Mouse (Mus musculus) c-Kit-positive CD71-negative TER-119-negative erythroid progenitor cells, embryonic 14.5 days (primary cell): ENCODE results near the gene Zfp948.

Experiments used
- DNase-seq: peaks from one replicate; pipeline ENCODE4 v3.0.0-alpha.2; 2013; ENCODE audit warnings: low read depth

Zfp948 gene

GRCm38 (mm10) chr17:21566728-21567349, at the start of gene Zfp948:
TSS of gene Zfp948 (plus strand) at chr17:21567008.
- peak; percentile 36 for DNase-seq

DNA sequence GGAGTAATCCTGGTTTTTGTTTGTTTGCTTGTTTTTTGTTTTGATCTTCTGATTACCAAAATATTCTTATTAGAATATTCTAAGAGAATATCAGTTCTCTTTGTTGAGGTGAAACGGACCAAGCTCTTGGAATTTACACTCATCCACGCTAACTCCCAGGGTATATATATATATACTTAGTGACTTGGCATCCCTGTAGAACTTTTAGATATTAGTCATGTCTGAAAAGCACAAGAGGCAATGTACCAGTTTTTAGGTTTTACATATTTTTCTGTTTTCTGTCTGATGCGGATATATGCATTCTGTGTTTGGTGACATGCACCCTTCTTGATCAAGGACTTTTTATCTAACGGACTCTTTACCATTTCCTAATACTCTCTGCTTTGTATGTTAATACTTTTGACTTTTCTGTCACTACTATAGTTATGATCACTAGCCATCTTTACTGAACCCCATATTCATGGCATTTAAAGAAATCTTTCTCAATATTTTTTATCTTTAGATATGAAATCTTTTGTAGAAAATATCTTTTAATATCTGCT, 49.6 kb upstream of the Zfp948 start:
- no peak for DNase-seq

DNA sequence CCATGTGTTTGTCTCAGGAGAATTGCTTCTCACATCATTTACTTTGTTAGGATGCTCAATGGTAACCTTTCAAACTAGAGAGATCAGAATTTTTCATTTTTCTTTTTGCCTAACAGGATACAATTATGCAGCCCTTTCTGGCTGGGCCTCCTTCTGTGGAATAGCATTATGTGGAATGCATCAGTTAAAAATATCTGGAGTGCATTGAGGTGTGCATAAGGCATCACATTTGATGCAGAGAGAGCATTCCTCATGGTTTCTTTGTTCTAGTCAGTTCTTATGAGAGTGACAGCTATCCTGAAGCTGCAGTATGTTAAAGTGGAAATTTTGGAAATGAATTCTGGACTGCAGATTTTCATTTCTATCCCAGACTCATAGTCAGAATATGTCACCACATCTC, 40.5 kb upstream of the Zfp948 start:
- DNase-seq, result no peak

GRCm38 (mm10) chr17:21530645-21531330, 36.0 kb upstream of the Zfp948 start:
- no peak for DNase-seq

DNA sequence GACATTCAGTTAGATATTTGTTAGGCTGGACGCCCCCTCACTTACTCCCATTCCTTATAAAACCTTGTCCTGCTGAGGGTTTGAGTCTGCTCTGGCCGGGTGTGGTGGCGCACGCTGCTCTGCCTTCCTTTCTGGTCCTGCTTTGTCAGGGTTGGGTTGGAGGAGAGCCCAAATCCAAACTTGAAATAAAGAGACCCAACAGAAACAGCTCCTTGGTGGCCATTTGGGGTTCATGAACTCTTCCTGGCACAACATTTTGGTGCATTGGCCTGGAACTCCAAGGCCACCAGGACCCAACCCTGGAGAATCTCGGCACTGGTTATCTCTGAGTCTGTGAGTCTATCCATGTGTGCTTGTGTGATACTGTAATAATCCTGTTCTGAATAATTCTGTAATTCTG, 35.2 kb upstream of the Zfp948 start:
- no peak for DNase-seq

DNA sequence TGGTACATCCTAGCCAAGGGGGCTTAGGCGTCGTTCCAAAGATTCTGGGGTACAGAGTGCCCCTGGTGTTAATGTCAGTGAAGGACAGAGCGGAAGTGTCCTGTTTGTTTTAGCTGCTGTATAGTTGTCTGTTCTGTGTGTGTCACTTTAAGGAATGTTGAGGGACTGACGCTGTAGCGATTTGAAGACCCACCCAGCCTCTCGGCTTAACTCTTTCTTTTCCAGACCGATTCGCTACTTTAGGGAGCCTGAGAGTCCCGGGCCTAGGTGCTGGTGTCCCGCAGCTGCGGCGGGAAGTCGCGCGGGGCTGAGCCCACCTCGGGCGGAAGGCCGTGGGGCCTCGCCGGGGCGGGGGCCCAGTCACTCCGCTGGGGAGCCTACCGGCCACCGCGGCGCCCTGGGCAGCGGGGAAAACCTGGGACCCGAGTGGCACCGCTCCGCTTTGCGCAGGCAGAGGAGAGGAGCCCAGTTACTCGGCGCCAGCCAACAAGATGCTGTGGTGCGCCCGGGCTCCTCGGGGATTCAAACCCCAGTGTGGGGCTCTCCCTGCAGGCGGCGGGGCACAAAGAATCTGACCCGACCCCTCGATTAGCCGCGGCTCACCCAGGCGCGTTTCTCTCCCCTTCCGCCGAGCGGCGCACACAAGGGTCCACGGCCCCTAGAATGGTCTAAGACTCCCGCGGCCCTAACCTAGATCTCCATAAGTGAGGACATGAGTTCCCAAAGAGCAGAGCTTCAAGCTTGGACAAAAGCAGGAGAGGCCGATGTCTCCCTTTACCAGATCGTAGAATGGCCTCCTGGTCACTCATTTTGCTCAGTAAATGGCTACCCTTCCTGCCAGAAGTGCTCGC, 34.5 kb upstream of the Zfp948 start:
- peak; percentile 37 for DNase-seq

DNA sequence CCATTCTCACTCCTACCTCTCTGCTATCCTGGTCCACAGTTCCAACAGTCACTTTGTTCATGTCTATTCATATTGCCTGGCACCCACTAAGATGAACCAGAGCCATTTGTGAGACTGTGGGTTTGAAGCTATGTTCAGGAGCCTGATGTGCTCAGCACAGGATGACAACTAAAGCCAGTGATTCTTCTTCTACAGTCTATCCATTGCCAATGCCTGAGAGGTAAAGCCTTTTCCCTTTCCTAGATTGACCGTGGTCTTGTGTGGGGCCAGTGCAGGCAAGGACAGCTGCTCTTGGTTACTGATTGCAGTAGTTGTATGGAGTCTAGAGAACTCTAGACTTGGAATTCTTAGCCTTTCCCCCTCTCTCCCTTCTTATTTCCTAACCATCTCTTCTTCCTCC, 32.8 kb upstream of the Zfp948 start:
- DNase-seq, result no peak

- DNase-seq, result peak; percentile 86
Observed at GRCm38 (mm10) chr17:21534460-21535095, 32.2 kb upstream of the Zfp948 start.

DNA sequence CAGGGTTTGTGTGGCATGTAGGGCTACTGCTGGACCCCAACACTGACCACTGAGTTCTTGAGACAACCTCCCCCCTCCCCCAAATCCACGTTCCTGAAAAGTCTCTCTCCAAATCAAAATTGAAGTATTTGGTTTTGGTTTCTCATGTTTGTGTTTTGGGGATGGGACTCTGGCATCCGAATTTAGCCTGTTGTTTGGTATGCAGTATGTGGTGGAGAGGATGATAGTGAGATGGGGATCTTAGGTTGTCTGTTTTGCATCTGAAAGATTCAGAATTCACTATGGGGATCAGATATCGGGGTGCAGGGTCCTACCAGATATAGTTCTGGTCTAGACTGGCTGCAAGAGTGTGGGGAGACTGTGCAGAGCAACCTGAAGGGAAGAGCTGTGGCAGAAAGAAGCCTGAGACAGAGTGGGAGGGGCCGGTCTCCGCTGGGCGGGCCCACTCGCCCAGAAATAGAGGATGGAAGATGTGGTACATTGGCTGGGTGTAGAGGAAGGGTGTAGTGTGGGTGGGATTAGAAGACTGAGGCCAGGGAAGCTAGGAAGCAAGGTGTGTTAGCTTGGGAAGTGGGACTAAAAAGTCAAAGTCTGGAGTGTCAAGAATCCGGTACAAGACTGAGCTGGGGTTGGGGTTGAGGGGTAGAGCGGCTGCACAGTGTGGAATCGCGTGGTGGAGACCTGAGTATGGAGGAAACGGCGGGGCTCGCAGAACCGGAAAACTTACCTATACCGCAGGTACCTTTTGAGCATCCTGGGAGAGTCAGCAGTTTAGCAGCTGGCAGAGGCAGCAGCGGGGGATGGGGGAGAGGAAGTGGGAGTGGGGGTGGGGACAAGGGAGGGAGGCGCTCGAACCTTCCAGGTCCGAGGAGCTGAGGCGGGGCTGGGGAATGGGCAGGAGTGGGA, 31.5 kb upstream of the Zfp948 start, which contains the start of gene Zfp52:
TSS of gene Zfp52 (plus strand) at position 444 of the 906 bp plus-strand sequence.
- peak; percentile 50 for DNase-seq

- no peak for DNase-seq
Observed at GRCm38 (mm10) chr17:21536096-21536495, 30.7 kb upstream of the Zfp948 start.

DNA sequence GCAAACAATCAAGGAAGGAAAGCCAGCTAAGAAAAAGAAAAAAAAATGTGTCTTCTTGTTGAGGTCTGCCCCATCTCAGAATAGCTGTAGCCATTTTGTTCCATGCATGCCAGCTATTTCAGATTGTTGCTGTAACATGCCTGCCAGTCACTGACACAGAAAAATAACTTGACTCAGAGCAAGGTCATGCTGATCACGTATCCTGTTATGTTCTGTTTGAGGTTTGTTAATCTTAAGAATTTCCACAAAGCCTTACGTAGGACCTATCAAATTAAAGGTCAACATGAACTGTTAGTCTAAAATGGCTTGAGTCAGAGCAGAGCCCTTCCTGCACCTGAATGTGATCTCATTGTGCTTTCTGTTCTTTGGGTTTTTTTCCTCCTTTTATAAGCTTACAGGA, 30.1 kb upstream of the Zfp948 start:
- no peak for DNase-seq

GRCm38 (mm10) chr17:21557831-21558230, 9.0 kb upstream of the Zfp948 start:
- no peak for DNase-seq

GRCm38 (mm10) chr17:21566220-21566619, 588 bp upstream of the Zfp948 start:
- peak; percentile 66 for DNase-seq

DNA sequence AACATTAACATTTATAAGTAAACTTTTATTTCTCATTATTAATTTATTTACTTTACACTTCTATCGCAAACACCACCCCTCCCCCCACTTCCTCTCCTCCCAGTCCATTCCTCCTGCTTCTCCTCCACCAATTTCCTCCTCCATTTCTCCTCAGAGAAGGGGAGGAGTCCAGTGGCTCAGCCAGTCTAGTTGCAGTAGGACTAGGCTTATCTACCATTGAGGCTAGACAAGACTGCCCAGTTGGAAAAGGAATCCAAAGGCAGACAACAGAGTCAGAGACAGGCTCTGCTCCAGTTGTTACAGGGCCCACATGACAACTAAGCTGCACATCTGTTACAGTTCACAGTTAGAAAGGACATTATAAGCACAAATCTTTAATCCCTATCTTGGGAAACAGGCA, 888 bp downstream of the Zfp948 start:
- DNase-seq, result no peak

GRCm38 (mm10) chr17:21579080-21579479, 12.3 kb downstream of the Zfp948 start:
- DNase-seq, result no peak

DNA sequence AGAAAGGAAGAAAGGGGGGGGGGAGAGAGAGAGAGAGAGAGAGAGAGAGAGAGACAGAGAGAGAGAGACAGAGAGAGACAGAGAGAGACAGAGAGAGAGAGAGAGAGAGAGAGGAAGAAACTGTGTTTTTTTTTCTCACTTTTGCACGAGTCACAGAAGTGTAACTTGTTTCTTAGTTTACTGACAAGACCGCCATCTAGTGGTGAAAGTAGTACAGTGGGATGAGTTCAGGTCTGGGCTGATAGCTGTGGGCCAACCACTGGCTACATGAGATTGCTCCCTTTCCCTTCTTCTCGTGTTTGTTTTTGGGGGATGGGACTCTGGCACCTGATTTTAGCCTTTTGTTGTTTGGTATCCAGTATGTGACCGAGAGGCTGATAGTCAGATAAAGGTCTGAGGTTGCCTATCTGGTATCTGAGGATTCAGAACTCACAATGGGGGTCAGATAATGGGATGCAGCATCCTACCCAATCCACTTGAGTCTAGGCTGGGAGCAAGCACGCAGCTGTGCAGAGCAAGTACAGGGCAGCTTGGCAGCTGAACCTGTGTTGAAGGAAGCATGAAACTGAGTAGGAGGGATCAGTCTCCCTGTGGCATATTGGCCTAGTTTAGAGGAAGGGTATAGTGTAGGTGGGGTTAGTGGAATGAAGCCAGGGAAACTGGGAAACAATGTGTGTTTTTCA, 12.8 kb downstream of the Zfp948 start:
- DNase-seq, result peak; percentile 66

GRCm38 (mm10) chr17:21585521-21585920, 18.7 kb downstream of the Zfp948 start:
- no peak for DNase-seq

GRCm38 (mm10) chr17:21616356-21616755, 49.5 kb downstream of the Zfp948 start:
- no peak for DNase-seq

DNA sequence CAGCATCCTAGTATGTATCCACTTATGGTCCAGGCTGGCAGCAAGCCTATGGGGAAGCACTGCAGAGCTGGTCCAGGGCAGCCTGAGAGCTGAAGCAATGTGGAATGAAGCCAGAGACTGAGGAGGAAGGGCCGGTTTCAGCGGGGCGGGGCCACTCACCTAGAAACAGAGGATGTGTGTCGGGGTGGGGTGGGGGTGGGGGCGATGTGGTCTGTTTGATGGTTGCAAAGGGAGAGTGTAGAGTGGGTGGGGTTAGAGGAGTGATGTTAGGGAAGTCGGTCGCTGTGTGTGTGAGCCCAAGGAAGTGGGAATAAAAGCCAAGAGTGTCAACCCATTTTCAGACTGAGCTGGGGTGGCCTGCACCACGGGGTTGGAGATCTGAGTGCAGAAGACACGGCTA, 50.5 kb downstream of the Zfp948 start:
- no peak for DNase-seq

GRCm38 (mm10) chr17:21623647-21624046, 56.8 kb downstream of the Zfp948 start:
- no peak for DNase-seq
